Mouse (Mus musculus) mammary gland, adult 2 months (tissue): ENCODE measurements around the gene Eya2. TPM values are rescaled to one million over a fixed set of nuclear protein-coding genes. Genes with fewer than 3 reads are reported as not detected.

Source experiments
- polyA plus RNA-seq: library from polyadenylated mRNA; depleted of rRNA; stranded (reverse); fragments of >200 nt; gene quantifications from 2 replicates; pipeline ENCODE4 v1.2.3, GENCODE M21; 2012; ENCODE audit warnings: low replicate concordance; rRNA removed

Eya2 gene
- 29.8 and 36.4 TPM in 2 replicates for polyA plus RNA-seq

GRCm38 (mm10) chr2:165594907-165595675, at the start of gene Eya2:
Gene Eya2, plus strand, starts transcription at chr2:165595032.

Other genes starting within 250 kb of the Eya2 start
- gene Zfp663, start 226.3 kb upstream of the Eya2 start, polyA plus RNA-seq: not detected in 2 replicates
- gene Zfp334, start 206.8 kb upstream of the Eya2 start, polyA plus RNA-seq: 1.3 and 2.2 TPM in 2 replicates
- 0.79 and 1.0 TPM in 2 replicates for gene Ocstamp, start 194.6 kb upstream of the Eya2 start, polyA plus RNA-seq
- 5.3 and 5.8 TPM in 2 replicates for gene Slc13a3, start 121.8 kb upstream of the Eya2 start, polyA plus RNA-seq
- 19.2 and 28.1 TPM in 2 replicates for gene Trp53rka, start 101.7 kb upstream of the Eya2 start, polyA plus RNA-seq
- gene Slc2a10, start 91.2 kb upstream of the Eya2 start, polyA plus RNA-seq: 6.5 and 7.3 TPM in 2 replicates